ENCODE assay signal across 25 mouse cellular contexts in genomic region chr1:36100371-36100770, GRCm38 (mm10).
"Had no signal": no experiment of that assay in that cellular context is flagged by ENCODE, and none has a peak within 500 bp of the region (broad histone marks: within the 10 kb centered on the region; RNA-seq: fewer than 3 reads in every experiment).

No protein-coding gene starts in this region.

- DNase-seq: gastrocnemius, adult 2 months; gastrocnemius, postnatal 10 days; gastrocnemius, postnatal 25 days; heart, adult 18-20 months; heart, postnatal 10 days; heart, postnatal 4 days; kidney, adult 18-20 months; kidney, adult 9 months; kidney, postnatal 14 days; kidney, postnatal 36 days; layer of hippocampus, adult 9-11 months; layer of hippocampus, postnatal 36 days; left cerebral cortex, postnatal 4 days had no signal

- H3K9ac ChIP-seq: heart, embryonic 12.5 days; hindbrain, embryonic 12.5 days; hindbrain, embryonic 14.5 days; intestine, embryonic 15.5 days; kidney, embryonic 15.5 days; limb, embryonic 13.5 days had no signal

- H3K4me1 ChIP-seq: hindbrain, embryonic 10.5 days; limb, embryonic 13.5 days had no signal

- H3K4me2 ChIP-seq: heart, embryonic 12.5 days; hindbrain, embryonic 12.5 days; hindbrain, embryonic 14.5 days; intestine, embryonic 15.5 days; kidney, embryonic 15.5 days; limb, embryonic 13.5 days had no signal

- H3K27ac ChIP-seq: heart, embryonic 10.5 days; hindbrain, embryonic 10.5 days; hindbrain, embryonic 12.5 days; hindbrain, embryonic 14.5 days; intestine, embryonic 15.5 days; kidney, embryonic 15.5 days; kidney, postnatal 0 days; limb, embryonic 13.5 days had no signal

- H3K9me3 ChIP-seq: heart, embryonic 10.5 days; heart, embryonic 12.5 days; hindbrain, embryonic 10.5 days; hindbrain, embryonic 12.5 days; intestine, embryonic 15.5 days; kidney, embryonic 15.5 days; limb, embryonic 13.5 days had no signal

- H3K27me3 ChIP-seq: heart, embryonic 12.5 days; hindbrain, embryonic 12.5 days; intestine, embryonic 15.5 days; kidney, embryonic 15.5 days; limb, embryonic 13.5 days had no signal

- H3K4me3 ChIP-seq: gastrocnemius, adult 2 months; heart, embryonic 10.5 days; heart, embryonic 12.5 days; hindbrain, embryonic 10.5 days; hindbrain, embryonic 12.5 days; intestine, embryonic 15.5 days; kidney, embryonic 15.5 days; limb, embryonic 13.5 days had no signal

- ATAC-seq: hindbrain, embryonic 16.5 days; inflammation-experienced regulatory T-cells, adult 6 months; intestine, embryonic 15.5 days; intestine, postnatal 0 days had no signal
